Mouse (Mus musculus) A20 (cell line): ENCODE measurements at regions not wholly inside any gene's neighbourhood (a gene's known extent, or its start where the extent isn't known, plus 50 kb on each side); places are given as distances from the start of the nearest gene placed in this dataset.
A peak's percentile ranks its signal among the peaks of the same experiment; 100 is the strongest.

Experiments used
- DNase-seq: peaks from one replicate; pipeline ENCODE4 v3.0.0-alpha.2; 2011; ENCODE audit warnings: low read depth, low spot score

- DNase-seq = no peak
Observed at GRCm38 (mm10) chr1:122273579-122273978, 705.8 kb upstream of the Ddx18 start.

- DNase-seq = no peak
Observed at GRCm38 (mm10) chr1:122243031-122243430, 675.2 kb upstream of the Ddx18 start.

- DNase-seq = no peak
Observed at GRCm38 (mm10) chr1:122241511-122241910, 673.7 kb upstream of the Ddx18 start.

- DNase-seq = no peak
Observed at GRCm38 (mm10) chr1:122230442-122230841, 662.7 kb upstream of the Ddx18 start.

- DNase-seq = no peak
Observed at GRCm38 (mm10) chr1:122212484-122212883, 644.7 kb upstream of the Ddx18 start.

- no peak for DNase-seq
Observed at GRCm38 (mm10) chr1:122208619-122209018, 640.8 kb upstream of the Ddx18 start.

- no peak for DNase-seq
Observed at GRCm38 (mm10) chr1:122169547-122169946, 601.8 kb upstream of the Ddx18 start.

GRCm38 (mm10) chr1:122161798-122162197 lies 594.0 kb upstream of the Ddx18 start:
- no peak for DNase-seq

- DNase-seq = no peak
Observed at GRCm38 (mm10) chr1:122141362-122141761, 573.6 kb upstream of the Ddx18 start.

- no peak for DNase-seq
Observed at GRCm38 (mm10) chr1:122123954-122124353, 556.2 kb upstream of the Ddx18 start.

GRCm38 (mm10) chr1:122095726-122096125 lies 527.9 kb upstream of the Ddx18 start:
- DNase-seq = no peak

- DNase-seq = no peak
Observed at GRCm38 (mm10) chr1:122082481-122082880, 514.7 kb upstream of the Ddx18 start.

- DNase-seq = no peak
Observed at GRCm38 (mm10) chr1:122076085-122076484, 508.3 kb upstream of the Ddx18 start.

- DNase-seq = no peak
Observed at GRCm38 (mm10) chr1:122055146-122055545, 487.4 kb upstream of the Ddx18 start.

- DNase-seq = no peak
Observed at GRCm38 (mm10) chr1:122048112-122048725, 480.4 kb upstream of the Ddx18 start.

- DNase-seq = no peak
Observed at GRCm38 (mm10) chr1:122043896-122044295, 476.1 kb upstream of the Ddx18 start.

GRCm38 (mm10) chr1:122043114-122043513 lies 475.3 kb upstream of the Ddx18 start:
- no peak for DNase-seq

GRCm38 (mm10) chr1:122007749-122008148 lies 440.0 kb upstream of the Ddx18 start:
- DNase-seq = peak; percentile 1

- no peak for DNase-seq
Observed at GRCm38 (mm10) chr1:121996461-121996860, 428.7 kb upstream of the Ddx18 start.

GRCm38 (mm10) chr1:121990653-121991052 lies 422.9 kb upstream of the Ddx18 start:
- no peak for DNase-seq

- no peak for DNase-seq
Observed at GRCm38 (mm10) chr1:121958942-121959341, 391.2 kb upstream of the Ddx18 start.

GRCm38 (mm10) chr1:121935911-121936310 lies 368.1 kb upstream of the Ddx18 start:
- no peak for DNase-seq
